Mouse (Mus musculus): ENCODE measurements around the gene Mta3.

GRCm38 (mm10) chr17:83658943-83659342 lies 47.0 kb upstream of the Mta3 start:
- TF ChIP-seq POLR2A (IDR thresholded peaks at IDR 0.05; ENCODE audit: insufficient read depth, low read length), result no peak
- TF ChIP-seq CTCF (IDR thresholded peaks at IDR 0.05; ENCODE audit: low read depth, low read length), result no peak

All from ES-Bruce4 (cell line).